Mouse (Mus musculus) erythroblast, embryonic 14.5 days (primary cell): Measurements from ENCODE around the gene Map3k9. TPM values are rescaled to one million over a fixed set of nuclear protein-coding genes. Genes with fewer than 3 reads are reported as not detected.

Source experiments
- H3K27me3 ChIP-seq: 2 replicates; pipeline ENCODE4 v1.6.1; 2012; ENCODE audit warnings: inconsistent platforms; ENCODE audit not compliant: control insufficient read depth
- H3K36me3 ChIP-seq: 2 replicates; pipeline ENCODE4 v1.6.1; 2012; ENCODE audit warnings: mild to moderate bottlenecking, inconsistent platforms; ENCODE audit not compliant: control insufficient read depth
- H3K4me1 ChIP-seq: 2 replicates; pipeline ENCODE4 v1.6.1; 2012; ENCODE audit warnings: inconsistent platforms; ENCODE audit not compliant: control insufficient read depth
- H3K4me3 ChIP-seq: replicated peaks from 2 replicates; pipeline ENCODE3; 2012; ENCODE audit warnings: moderate library complexity, mild to moderate bottlenecking, inconsistent platforms
- H3K9me3 ChIP-seq: 2 replicates; pipeline ENCODE4 v1.6.1; 2012; ENCODE audit warnings: low read length, inconsistent platforms, mixed read lengths; ENCODE audit not compliant: control insufficient read depth
- GATA1 ChIP-seq: IDR thresholded peaks from 2 replicates; pipeline ENCODE4 v1.6.1; 2012; ENCODE audit warnings: low read length, inconsistent platforms, mixed read lengths
- TAL1 ChIP-seq: IDR thresholded peaks from 3 replicates; pipeline ENCODE4 v1.6.1; 2012; ENCODE audit warnings: low read length, inconsistent platforms, mixed read lengths
- polyA plus RNA-seq: library from polyadenylated mRNA; stranded (reverse); fragments of >175 nt; gene quantifications from 2 replicates; pipeline ENCODE4 v1.2.3, GENCODE M21; 2012

The Map3k9 gene
- polyA plus RNA-seq, 1 experiment = not detected

DNA sequence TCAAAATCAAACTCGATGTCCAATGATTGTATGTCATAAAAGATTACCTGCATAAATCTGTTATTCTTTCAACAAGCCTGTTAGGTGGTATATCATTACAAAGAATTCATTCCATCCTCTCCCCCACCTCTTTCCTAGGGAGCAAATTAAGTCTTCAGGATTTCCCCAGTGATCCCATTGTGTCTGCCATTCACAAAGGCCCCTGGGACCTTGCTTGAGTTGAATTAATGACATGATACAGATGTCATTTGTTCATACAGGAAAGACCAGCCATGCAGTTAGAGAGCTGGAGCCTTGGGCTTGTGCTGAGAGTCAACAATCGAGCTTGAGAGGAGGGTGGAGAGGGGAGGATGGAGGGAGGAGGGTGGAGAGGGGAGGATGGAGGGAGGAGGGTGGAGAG, 27.6 kb upstream of the Map3k9 start:
- TF ChIP-seq GATA1 (no peak), TAL1 (no peak)
- peaks cover 12% of the 10 kb centered on the region for H3K4me1 ChIP-seq

DNA sequence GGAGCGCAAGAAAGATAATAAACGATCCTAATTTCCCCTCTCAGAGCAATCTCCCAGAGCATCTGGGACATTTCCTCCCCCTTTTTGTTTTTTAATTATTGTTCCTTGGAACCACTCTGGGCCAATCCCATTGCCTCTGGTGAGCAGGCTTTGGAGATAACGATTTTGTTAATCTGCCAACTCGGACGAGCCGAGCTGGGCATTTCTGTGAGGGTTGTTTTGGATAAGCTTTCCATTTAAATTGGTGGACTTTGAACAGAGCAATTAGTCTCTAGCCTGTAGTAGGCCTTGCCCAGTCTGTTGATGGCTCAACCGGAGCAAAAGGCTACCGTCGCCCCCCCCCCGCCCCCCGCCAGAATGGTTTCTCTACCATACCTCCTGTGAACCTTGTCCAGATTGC, 27.0 kb upstream of the Map3k9 start:
- no peaks in the 10 kb centered on the region for H3K36me3 ChIP-seq
- TF ChIP-seq GATA1 = no peak
- peaks cover 7% of the 10 kb centered on the region for H3K27me3 ChIP-seq
- no peaks in the 10 kb centered on the region for H3K9me3 ChIP-seq
- no peak overlapping the region for H3K4me3 ChIP-seq
- peaks cover 12% of the 10 kb centered on the region for H3K4me1 ChIP-seq

More for the DNA sequence above, 27.6 kb upstream of the Map3k9 start:
- H3K9me3 ChIP-seq = no peaks in the 10 kb centered on the region
- no peaks in the 10 kb centered on the region for H3K36me3 ChIP-seq
- H3K27me3 ChIP-seq = peaks cover 7% of the 10 kb centered on the region
- no peak overlapping the region for H3K4me3 ChIP-seq

DNA sequence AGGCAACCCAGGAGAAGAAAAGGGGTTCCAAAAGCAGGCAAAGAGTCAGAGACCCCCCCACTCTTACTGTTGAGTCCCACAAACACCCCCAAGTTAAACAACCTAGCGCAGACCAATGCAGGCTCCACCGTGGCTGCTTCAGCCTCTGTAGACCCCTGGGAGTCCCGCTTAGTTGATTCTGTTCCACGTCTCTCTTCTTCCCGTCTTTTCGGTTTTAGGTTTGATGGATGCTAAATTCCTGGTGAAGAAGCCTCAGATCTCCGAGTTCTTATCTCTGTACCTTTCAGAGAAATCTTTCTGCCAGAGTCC, 26.5 kb upstream of the Map3k9 start:
- peaks cover 12% of the 10 kb centered on the region for H3K4me1 ChIP-seq
- H3K4me3 ChIP-seq = no peak overlapping the region
- TF ChIP-seq TAL1 (no peak), GATA1 (no peak)
- H3K27me3 ChIP-seq = peaks cover 7% of the 10 kb centered on the region
- H3K9me3 ChIP-seq = no peaks in the 10 kb centered on the region
- no peaks in the 10 kb centered on the region for H3K36me3 ChIP-seq

DNA sequence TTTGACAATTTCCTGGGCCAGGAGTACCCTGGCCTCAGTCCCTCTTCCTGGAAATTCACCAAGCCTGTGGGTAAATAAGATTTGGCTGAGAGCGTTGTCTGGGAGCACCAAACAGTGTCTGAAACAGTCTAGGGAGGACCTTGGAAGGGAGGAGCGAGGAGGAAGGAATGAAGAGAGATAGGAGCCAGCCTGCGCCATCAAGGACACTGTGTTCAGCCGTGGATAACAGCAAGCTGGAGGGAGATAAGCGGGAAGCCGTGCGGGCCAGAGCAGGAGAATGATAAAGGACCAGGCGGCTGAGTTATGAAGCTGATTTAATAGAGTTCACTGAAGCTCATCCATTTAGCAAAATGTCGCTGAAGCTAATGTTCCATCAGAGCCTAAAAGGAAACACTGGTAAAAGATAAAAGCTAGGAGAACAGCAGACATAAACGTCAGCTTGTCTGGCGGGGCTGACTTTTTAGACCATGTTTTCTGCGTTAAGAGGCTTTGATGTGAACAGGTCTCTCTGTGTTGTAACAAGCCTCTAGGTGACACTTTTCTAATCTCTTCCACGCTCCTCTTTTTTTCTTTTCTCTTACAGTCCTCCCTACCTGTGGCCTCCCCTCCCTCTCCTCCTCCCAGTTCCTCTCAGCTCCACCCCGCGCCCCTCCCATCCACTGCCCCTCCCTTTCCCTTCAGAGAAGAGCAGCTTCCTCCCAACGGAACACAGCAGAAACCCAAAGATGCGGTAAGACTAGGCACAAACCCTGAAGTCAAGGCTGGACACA, 26.0 kb upstream of the Map3k9 start:
- TF ChIP-seq GATA1 (no peak), TAL1 (no peak)
- no peaks in the 10 kb centered on the region for H3K9me3 ChIP-seq
- peaks cover 12% of the 10 kb centered on the region for H3K4me1 ChIP-seq
- no peak overlapping the region for H3K4me3 ChIP-seq
- H3K27me3 ChIP-seq = peaks cover 7% of the 10 kb centered on the region
- no peaks in the 10 kb centered on the region for H3K36me3 ChIP-seq

DNA sequence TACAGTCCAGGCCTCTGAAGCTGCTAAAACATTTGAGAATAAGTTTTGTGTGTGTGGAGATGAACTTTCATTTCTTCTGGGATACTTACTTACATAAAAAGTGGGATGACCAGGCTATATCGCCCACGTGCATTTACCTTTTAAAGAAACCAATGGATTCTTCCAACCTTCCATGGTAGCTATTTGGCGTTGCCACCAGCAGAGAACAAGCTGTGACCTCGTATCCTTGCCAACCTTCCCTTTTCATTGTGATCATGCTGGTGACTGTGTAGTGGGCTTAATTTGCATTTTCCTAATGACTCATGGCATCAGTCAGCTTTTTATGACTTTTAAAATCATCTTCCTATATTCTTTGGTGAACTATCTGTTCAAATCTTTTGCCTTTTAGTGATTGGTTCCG, 25.1 kb upstream of the Map3k9 start:
- Histone ChIP-seq H3K4me3 (no peak overlapping the region), H3K9me3 (no peaks in the 10 kb centered on the region), H3K27me3 (peaks cover 7% of the 10 kb centered on the region), H3K36me3 (no peaks in the 10 kb centered on the region), H3K4me1 (peaks cover 12% of the 10 kb centered on the region)
- no peak for TF ChIP-seq GATA1
- TF ChIP-seq TAL1 = no peak

DNA sequence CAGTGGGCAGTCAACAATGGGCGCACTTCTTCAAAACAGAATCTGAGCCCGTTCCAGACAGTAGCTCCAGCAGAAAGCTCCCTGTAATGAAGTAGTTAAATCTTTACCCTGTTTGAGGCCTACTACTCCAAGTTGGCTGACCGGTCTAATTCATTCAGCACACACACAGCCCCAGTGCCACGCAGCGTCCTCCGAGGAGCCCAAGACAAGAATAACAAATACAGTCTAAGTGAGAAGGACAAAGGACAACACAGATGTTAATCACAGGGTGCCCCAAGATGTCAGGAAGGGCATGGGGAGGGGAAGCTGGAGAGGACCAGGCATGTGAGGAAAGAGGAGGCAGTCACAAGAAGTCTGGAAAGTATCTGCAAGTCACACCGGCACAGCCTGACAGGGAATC, 22.8 kb upstream of the Map3k9 start:
- TF ChIP-seq TAL1 = no peak
- TF ChIP-seq GATA1 = no peak
- Histone ChIP-seq H3K9me3 (no peaks in the 10 kb centered on the region), H3K36me3 (no peaks in the 10 kb centered on the region), H3K27me3 (peaks cover 2% of the 10 kb centered on the region; the same call in 1 of the 2 replicates), H3K4me1 (peaks cover 12% of the 10 kb centered on the region), H3K4me3 (no peak overlapping the region)

DNA sequence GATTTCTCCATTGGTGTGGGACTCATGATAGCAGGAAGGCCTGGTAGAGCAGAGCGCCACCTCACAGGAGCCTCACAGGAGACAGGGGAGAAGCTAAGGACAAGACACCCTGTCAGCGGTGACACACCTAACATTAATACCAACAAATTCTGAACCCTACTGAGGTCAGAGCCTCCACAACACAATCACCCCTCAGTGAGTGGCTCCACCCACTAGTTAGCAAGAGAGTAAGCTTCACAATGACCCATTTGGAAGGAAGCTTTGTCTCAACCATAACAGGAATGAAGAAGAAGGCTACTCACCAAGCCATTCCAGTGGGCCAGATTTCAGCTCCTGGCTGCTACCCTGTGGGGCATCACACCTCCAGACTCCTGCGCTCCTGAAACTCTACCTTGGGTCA, 22.0 kb upstream of the Map3k9 start:
- no peak for TF ChIP-seq GATA1
- Histone ChIP-seq H3K36me3 (no peaks in the 10 kb centered on the region), H3K4me3 (no peak overlapping the region), H3K9me3 (no peaks in the 10 kb centered on the region), H3K27me3 (peaks cover 2% of the 10 kb centered on the region; the same call in 1 of the 2 replicates), H3K4me1 (peaks cover 12% of the 10 kb centered on the region)

DNA sequence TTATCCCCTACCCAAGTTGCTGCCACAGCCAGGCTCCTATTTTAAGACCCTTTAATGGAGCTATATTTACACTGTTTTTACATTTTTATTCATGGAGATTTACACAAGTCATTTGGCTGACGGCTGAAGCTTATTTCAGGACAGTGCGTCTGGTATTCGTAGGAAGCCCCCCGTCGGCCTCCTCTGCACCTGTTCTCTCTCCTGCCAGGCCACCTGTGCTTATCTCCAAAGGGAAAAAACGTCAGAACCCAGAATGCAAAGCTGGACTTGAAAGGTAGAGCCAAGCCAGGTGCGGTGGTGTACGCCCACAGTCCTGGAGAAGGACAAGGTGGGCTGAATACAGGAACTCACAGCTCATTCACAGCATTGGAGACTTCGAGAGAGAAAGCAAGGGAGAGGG, 20.2 kb upstream of the Map3k9 start:
- H3K9me3 ChIP-seq = no peaks in the 10 kb centered on the region
- TF ChIP-seq GATA1 (no peak), TAL1 (no peak)
- H3K36me3 ChIP-seq = no peaks in the 10 kb centered on the region
- H3K4me3 ChIP-seq = no peak overlapping the region
- no peaks in the 10 kb centered on the region for H3K4me1 ChIP-seq
- no peaks in the 10 kb centered on the region for H3K27me3 ChIP-seq

DNA sequence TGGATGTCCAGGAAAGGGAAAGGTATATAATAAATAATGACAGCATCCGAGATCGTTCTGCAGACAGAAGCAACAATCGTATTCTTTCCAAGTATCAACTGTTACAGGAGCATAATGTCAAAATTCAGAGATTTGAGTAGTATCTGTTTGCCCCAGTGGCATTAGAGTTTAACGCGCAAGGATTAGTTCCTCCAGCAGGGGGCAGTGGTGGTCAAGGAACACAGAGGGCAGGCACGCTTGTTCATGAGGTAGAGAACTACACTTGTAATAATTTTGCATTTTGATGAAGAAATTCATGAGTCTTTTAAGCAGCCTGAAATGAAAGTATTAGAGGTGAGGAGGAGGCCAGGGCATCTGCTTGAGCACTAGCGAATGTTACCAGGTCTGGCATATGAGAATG, 15.6 kb upstream of the Map3k9 start:
- Histone ChIP-seq H3K9me3 (no peaks in the 10 kb centered on the region), H3K4me3 (no peak overlapping the region), H3K4me1 (no peaks in the 10 kb centered on the region), H3K36me3 (no peaks in the 10 kb centered on the region), H3K27me3 (no peaks in the 10 kb centered on the region)
- no peak for TF ChIP-seq TAL1
- TF ChIP-seq GATA1 = no peak
